In genomic region chr5:52833761-52834274, GRCm38 (mm10) we compare ENCODE assay signal across 7 mouse cellular contexts. TPM values are rescaled to one million over a fixed set of nuclear protein-coding genes. Genes with fewer than 3 reads are reported as not detected.
DNase-seq lines count a peak whose midpoint lies in the region; ATAC-seq lines count a peak whose summit lies in the region.

Anapc4 (plus strand) TSS chr5:52834012.

- ATAC-seq in embryonic facial prominence, embryonic 11.5 days (replicated peaks; ENCODE audit: insufficient number of reproducible peaks, low FRiP score, low TSS enrichment, low read depth), result peak; percentile 99
- peak; percentile 98 for ATAC-seq in granulocyte monocyte progenitor cell, adult 5-6 weeks (replicated peaks; ENCODE audit: poor library complexity, severe bottlenecking)
- ATAC-seq in midbrain, embryonic 13.5 days, result peak; percentile 99

- H3K4me3 ChIP-seq in embryonic facial prominence, embryonic 11.5 days (ENCODE audit: low read depth, low read length), result peak within 1 kb of the TSS; percentile 67
- peak within 1 kb of the TSS; percentile 78 for H3K4me3 ChIP-seq in limb, embryonic 10.5 days
- H3K4me3 ChIP-seq in midbrain, embryonic 13.5 days (replicated peaks), result peak within 1 kb of the TSS; percentile 82

- peak within 1 kb of the TSS; percentile 62 for H3K4me2 ChIP-seq in embryonic facial prominence, embryonic 11.5 days (ENCODE audit: low read depth, low read length)
- peak within 1 kb of the TSS; percentile 87 for H3K4me2 ChIP-seq in midbrain, embryonic 13.5 days (replicated peaks)

- H3K27me3 ChIP-seq in embryonic facial prominence, embryonic 11.5 days (ENCODE audit: control insufficient read depth, insufficient read depth, low read length), result no peaks in the 10 kb centered on the region
- H3K27me3 ChIP-seq in limb, embryonic 10.5 days (ENCODE audit: low read depth, poor library complexity, severe bottlenecking), result no peaks in the 10 kb centered on the region
- H3K27me3 ChIP-seq in midbrain, embryonic 13.5 days, result no peaks in the 10 kb centered on the region

- H3K9me3 ChIP-seq in embryonic facial prominence, embryonic 11.5 days (replicated peaks; ENCODE audit: control insufficient read depth, low read length), result no peaks in the 10 kb centered on the region
- no peaks in the 10 kb centered on the region for H3K9me3 ChIP-seq in limb, embryonic 10.5 days (replicated peaks)
- no peaks in the 10 kb centered on the region for H3K9me3 ChIP-seq in midbrain, embryonic 13.5 days

- peak; percentile 100 for DNase-seq in adrenal gland, postnatal 14 days
- peak; percentile 100 for DNase-seq in embryonic facial prominence, embryonic 11.5 days (ENCODE audit: low spot score)
- DNase-seq in kidney, adult 11 months, result peak; percentile 100
- DNase-seq in limb, embryonic 10.5 days (ENCODE audit: low spot score), result peak; percentile 100
- peak; percentile 100 for DNase-seq in spleen, adult 12 weeks (ENCODE audit: low spot score)

- no peaks in the 10 kb centered on the region for H3K4me1 ChIP-seq in embryonic facial prominence, embryonic 11.5 days (ENCODE audit: control insufficient read depth, insufficient read depth, low read length)
- peaks cover 13% of the 10 kb centered on the region for H3K4me1 ChIP-seq in limb, embryonic 10.5 days
- H3K4me1 ChIP-seq in midbrain, embryonic 13.5 days (replicated peaks), result peaks cover 25% of the 10 kb centered on the region

- peak within 1 kb of the TSS; percentile 87 for H3K9ac ChIP-seq in embryonic facial prominence, embryonic 11.5 days (replicated peaks; ENCODE audit: low read length)
- peak within 1 kb of the TSS; percentile 90 for H3K9ac ChIP-seq in midbrain, embryonic 13.5 days (replicated peaks)

- H3K36me3 ChIP-seq in embryonic facial prominence, embryonic 11.5 days (replicated peaks; ENCODE audit: control insufficient read depth, insufficient read depth, low read depth, low read length), result no peaks in the 10 kb centered on the region
- peaks cover 28% of the 10 kb centered on the region for H3K36me3 ChIP-seq in limb, embryonic 10.5 days
- peaks cover 10% of the 10 kb centered on the region for H3K36me3 ChIP-seq in midbrain, embryonic 13.5 days

- WGBS in embryonic facial prominence, embryonic 11.5 days, result under 1% methylated on average over 50 of the region's 50 CpGs
- WGBS in limb, embryonic 10.5 days, result under 1% methylated on average over 50 of the region's 50 CpGs
- WGBS in midbrain, embryonic 13.5 days, result under 1% methylated on average over 50 of the region's 50 CpGs

- peak within 1 kb of the TSS; percentile 63 for H3K27ac ChIP-seq in embryonic facial prominence, embryonic 11.5 days (replicated peaks; ENCODE audit: low read depth, low read length)
- H3K27ac ChIP-seq in limb, embryonic 10.5 days, result peak within 1 kb of the TSS; percentile 93
- H3K27ac ChIP-seq in midbrain, embryonic 13.5 days, result peak within 1 kb of the TSS; percentile 88

RNA-seq across cellular contexts. Expression of gene Anapc4, which starts in this region (rescaled TPM):
- 57.5 and 66.8 TPM in 2 replicates for total RNA-seq in adrenal gland, postnatal 14 days (2021)
- 142 and 152 TPM in 2 replicates for polyA plus RNA-seq in embryonic facial prominence, embryonic 11.5 days (2014; fragmentation: Nextera tagmentation; extraction: Ambion mirVana)
- total RNA-seq in granulocyte monocyte progenitor cell, adult 5-6 weeks (2014; fragmentation: Nextera tagmentation), result 71.3 and 92.1 TPM in 2 replicates
- 63.8 and 70.1 TPM in 2 replicates for total RNA-seq in granulocyte monocyte progenitor cell, adult 5-6 weeks (2017)
- polyA plus RNA-seq in limb, embryonic 10.5 days (2016; fragmentation: Nextera tagmentation; extraction: Ambion mirVana), result 111 and 132 TPM in 2 replicates
- 116 and 131 TPM in 2 replicates for polyA plus RNA-seq in midbrain, embryonic 13.5 days (2015; fragmentation: Nextera tagmentation; extraction: Ambion mirVana)

Comparison
In these comparisons a context has a peak if more than half of its experiments do, and no peak if none do; other contexts are left out.
1. Peak in every context shown above with its lines: DNase-seq, ATAC-seq, H3K4me3 ChIP-seq and H3K27ac ChIP-seq.